In genomic region chr17:5923281-5923680, GRCm38 (mm10) we compare ENCODE assay signal across 8 mouse cellular contexts. TPM values are rescaled to one million over a fixed set of nuclear protein-coding genes. Genes with fewer than 3 reads are reported as not detected.
DNase-seq lines count a peak whose midpoint lies in the region; ATAC-seq and TF ChIP-seq lines count a peak whose summit lies in the region.
"Had no signal": no experiment of that assay in that cellular context is flagged by ENCODE, and none has a peak within 500 bp of the region (broad histone marks: within the 10 kb centered on the region; RNA-seq: fewer than 3 reads in every experiment).

No protein-coding gene starts in this region.

- ATAC-seq in hindbrain, embryonic 16.5 days, result peak; percentile 40; the same call in 1 of the 2 replicates

- peaks cover 14% of the 10 kb centered on the region for H3K4me1 ChIP-seq in E14TG2a.4 (replicated peaks; ENCODE audit: low read depth, low read length)
- no peaks in the 10 kb centered on the region for H3K4me1 ChIP-seq in hindbrain, embryonic 16.5 days (ENCODE audit: control insufficient read depth, insufficient read depth, low read depth, low read length)
- H3K4me1 ChIP-seq: limb, embryonic 13.5 days had no signal

- WGBS in hindbrain, embryonic 16.5 days, result 68% methylated on average over 9 of the region's 9 CpGs

- no peak overlapping the region for H3K4me3 ChIP-seq in E14TG2a.4 (replicated peaks; ENCODE audit: low read length)
- H3K4me3 ChIP-seq in hindbrain, embryonic 16.5 days (ENCODE audit: low read length), result no peak overlapping the region
- H3K4me3 ChIP-seq: limb, embryonic 13.5 days had no signal

- TF ChIP-seq CTCF in E14TG2a.4 (conservative IDR thresholded peaks at IDR 0.05; ENCODE audit: low read length), result peak; percentile 64

- H3K9ac ChIP-seq in hindbrain, embryonic 16.5 days (ENCODE audit: low read depth, low read length), result no peak overlapping the region

- no peaks in the 10 kb centered on the region for H3K27me3 ChIP-seq in E14TG2a.4 (ENCODE audit: insufficient read depth, low read length)
- H3K27me3 ChIP-seq in hindbrain, embryonic 16.5 days (replicated peaks; ENCODE audit: control insufficient read depth, insufficient read depth, low read length), result no peaks in the 10 kb centered on the region
- H3K27me3 ChIP-seq: limb, embryonic 13.5 days had no signal

- peaks cover 38% of the 10 kb centered on the region for H3K36me3 ChIP-seq in E14TG2a.4 (ENCODE audit: insufficient read depth, low read length)
- H3K36me3 ChIP-seq in hindbrain, embryonic 16.5 days (ENCODE audit: control insufficient read depth, insufficient read depth, low read length), result peaks cover 4% of the 10 kb centered on the region

- H3K27ac ChIP-seq in hindbrain, embryonic 16.5 days (ENCODE audit: low read depth, low read length), result no peak overlapping the region
- H3K27ac ChIP-seq: limb, embryonic 13.5 days had no signal

- no peaks in the 10 kb centered on the region for H3K9me3 ChIP-seq in E14TG2a.4 (ENCODE audit: low read length)
- no peaks in the 10 kb centered on the region for H3K9me3 ChIP-seq in hindbrain, embryonic 16.5 days (ENCODE audit: control insufficient read depth, low read length)
- H3K9me3 ChIP-seq: limb, embryonic 13.5 days had no signal

- peak; percentile 53 for DNase-seq in kidney, postnatal 10 days
- DNase-seq in kidney, adult 8-10 months, result no peak
- DNase-seq in Muller cell, postnatal 12 days (ENCODE audit: inconsistent ontology term), result peak; percentile 25
- peak; percentile 50 for DNase-seq in retina, postnatal 1 day
- no peak for DNase-seq in urinary bladder, postnatal 25 days (ENCODE audit: low spot score)

- no peak overlapping the region for H3K4me2 ChIP-seq in hindbrain, embryonic 16.5 days (ENCODE audit: low read length)
- H3K4me2 ChIP-seq: limb, embryonic 13.5 days had no signal

RNA-seq across cellular contexts. Expression of gene Synj2, which starts 17.8 kb away (rescaled TPM):
- polyA plus RNA-seq in hindbrain, embryonic 16.5 days (2015; fragmentation: Nextera tagmentation; extraction: Ambion mirVana), result 1.9 and 2.1 TPM in 2 replicates

Comparison
In these comparisons a context has a peak if more than half of its experiments do, and no peak if none do; other contexts are left out.
1. DNase-seq: peak in kidney, postnatal 10 days (single experiment), Muller cell, postnatal 12 days (single experiment) and retina, postnatal 1 day (single experiment); none in kidney, adult 8-10 months (0 of 2) and urinary bladder, postnatal 25 days (single experiment).